Mouse (Mus musculus) liver, adult 2 months (tissue): ENCODE results near the gene Etfbkmt. TPM values are rescaled to one million over a fixed set of nuclear protein-coding genes. Genes with fewer than 3 reads are reported as not detected.

Source experiments
- DNase-seq: peaks from one replicate; pipeline ENCODE4 v3.0.0-alpha.2; 2011; ENCODE audit warnings: low read depth, low spot score; ENCODE audit errors: extremely low read depth
- H3K27ac ChIP-seq: fragments of 200-500 bp; replicated peaks from 2 replicates; pipeline ENCODE4 v1.5.1; 2012; ENCODE audit warnings: low read depth, mild to moderate bottlenecking, control low read depth, inconsistent platforms, low read length; ENCODE audit not compliant: insufficient read depth
- H3K27me3 ChIP-seq: fragments of 200-500 bp; 2 replicates; pipeline ENCODE4 v1.6.1; 2012; ENCODE audit warnings: mild to moderate bottlenecking, moderate library complexity, low read length, inconsistent platforms; ENCODE audit not compliant: control insufficient read depth, insufficient read depth
- H3K36me3 ChIP-seq: fragments of 200-500 bp; 2 replicates; pipeline ENCODE4 v1.6.1; 2012; ENCODE audit warnings: low read length, inconsistent platforms; ENCODE audit not compliant: control insufficient read depth, insufficient read depth
- H3K4me1 ChIP-seq: fragments of 200-500 bp; 2 replicates; pipeline ENCODE4 v1.6.1; 2011; ENCODE audit warnings: low read length; ENCODE audit not compliant: control insufficient read depth, insufficient read depth
- H3K4me3 ChIP-seq: fragments of 200-500 bp; 2 replicates; pipeline ENCODE4 v1.5.1; 2011; ENCODE audit warnings: low read depth, mild to moderate bottlenecking, control low read depth, low read length, moderate library complexity; ENCODE audit not compliant: insufficient read depth
- H3K79me2 ChIP-seq: fragments of 200-500 bp; 2 replicates; pipeline ENCODE4 v1.6.1; 2012; ENCODE audit warnings: inconsistent platforms, mild to moderate bottlenecking, low read length, moderate library complexity; ENCODE audit not compliant: control insufficient read depth, insufficient read depth
- H3K9ac ChIP-seq: fragments of 200-500 bp; 2 replicates; pipeline ENCODE4 v1.6.1; 2012; ENCODE audit warnings: low read depth, mild to moderate bottlenecking, control low read depth, inconsistent platforms, low read length
- CTCF ChIP-seq: fragments of 200-500 bp; IDR thresholded peaks from 2 replicates; pipeline ENCODE4 v1.5.1; 2011; ENCODE audit warnings: low read depth, low read length, control low read depth
- POLR2A ChIP-seq: fragments of 200-500 bp; IDR thresholded peaks from 2 replicates; pipeline ENCODE4 v1.6.1; 2011; ENCODE audit warnings: low read length, control low read depth; ENCODE audit not compliant: insufficient read depth; ENCODE audit errors: extremely low read depth
- WGBS: fragments of 180-500 bp; shearing (Covaris S2); methylation state at CpG from one replicate; pipeline ENCODE4 v1.1.7; 2018; 5-methylcytosine and 5-hydroxymethylcytosine counted together
- polyA plus RNA-seq: library from polyadenylated mRNA; depleted of rRNA; stranded (reverse); fragments of >200 nt; gene quantifications from 2 replicates; pipeline ENCODE4 v1.2.3, GENCODE M21; 2012
- total RNA-seq: library from RNA; depleted of rRNA; stranded (reverse); fragments of >200 nt; gene quantifications from 2 replicates; pipeline ENCODE4 v1.2.3, GENCODE M21; 2014

The Etfbkmt gene
- total and polyA plus RNA-seq, 2 experiments: 3.9 to 25.3 TPM

DNA sequence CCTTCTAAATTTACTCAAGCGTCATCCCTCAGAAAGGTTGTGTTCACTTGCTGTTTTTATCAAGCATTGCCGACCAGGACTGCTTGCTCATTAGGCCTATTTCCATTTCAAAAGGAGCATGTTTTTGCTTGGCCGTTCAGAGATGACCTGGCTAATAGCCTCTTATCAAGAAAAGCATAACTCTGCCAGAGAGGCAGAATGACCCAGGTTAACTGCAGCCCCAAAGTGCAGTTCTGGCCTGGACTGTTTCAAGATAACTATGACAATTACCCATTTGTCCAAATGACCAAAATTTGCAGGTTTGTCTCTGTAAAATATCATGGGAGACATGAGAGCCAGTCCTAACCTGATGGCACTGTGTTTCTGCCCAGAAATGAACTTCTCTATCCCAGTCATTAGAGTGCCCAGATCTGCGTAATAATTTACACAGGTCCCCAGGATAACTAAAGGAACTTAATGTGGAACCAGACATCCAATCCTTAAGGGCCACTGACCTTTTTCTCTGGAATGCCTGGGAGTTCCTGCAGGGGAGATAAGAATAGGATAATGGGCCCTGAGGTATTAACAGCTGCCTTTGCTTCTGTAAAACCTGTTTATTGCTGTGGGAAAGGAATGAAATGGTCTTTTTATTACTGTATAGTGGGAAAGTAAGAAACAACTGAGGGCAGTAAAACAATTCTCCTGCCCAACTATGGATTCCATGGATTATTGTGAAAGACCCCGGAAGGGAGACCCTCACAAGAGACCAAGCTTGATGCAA, 5.1 kb upstream of the Etfbkmt start:
- H3K36me3 ChIP-seq: no peaks in the 10 kb centered on the region
- H3K4me1 ChIP-seq: peaks cover 38% of the 10 kb centered on the region
- peak overlapping the region; percentile 86 for H3K27ac ChIP-seq
- no peaks in the 10 kb centered on the region for H3K27me3 ChIP-seq
- DNase-seq: peak; percentile 95
- WGBS: 18% methylated on average over 5 of the region's 5 CpGs
- TF ChIP-seq CTCF (no peak), POLR2A (no peak)
- H3K9ac ChIP-seq: peak overlapping the region; percentile 63; the same call in 1 of the 2 replicates
- no peak overlapping the region for H3K4me3 ChIP-seq
- no peaks in the 10 kb centered on the region for H3K79me2 ChIP-seq

DNA sequence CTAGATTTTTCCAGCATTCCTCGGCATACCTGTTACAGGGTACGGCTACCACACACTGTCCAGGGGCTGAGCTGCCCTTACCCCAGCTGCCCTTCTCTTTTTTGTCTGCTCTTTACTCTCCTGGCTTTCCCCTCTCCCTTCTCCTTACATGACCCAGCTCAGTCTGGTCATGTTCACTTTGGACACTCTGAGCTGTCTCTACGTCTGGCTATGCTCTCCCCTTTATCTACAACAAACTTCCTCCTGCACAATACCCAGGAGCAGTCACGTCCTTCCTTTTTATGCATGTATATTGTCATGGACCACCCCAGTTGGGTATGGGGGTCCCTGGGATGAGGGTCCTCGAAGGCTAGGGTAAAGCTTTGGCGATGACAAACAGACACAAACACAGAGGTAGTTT, 4.0 kb upstream of the Etfbkmt start:
- no peak overlapping the region for H3K4me3 ChIP-seq
- H3K79me2 ChIP-seq: no peaks in the 10 kb centered on the region
- no peaks in the 10 kb centered on the region for H3K27me3 ChIP-seq
- no peak for TF ChIP-seq CTCF
- TF ChIP-seq POLR2A: no peak
- peak; percentile 18 for DNase-seq
- H3K36me3 ChIP-seq: no peaks in the 10 kb centered on the region
- H3K27ac ChIP-seq: peak overlapping the region; percentile 98
- WGBS: 66% methylated on average over 6 of the region's 6 CpGs
- H3K4me1 ChIP-seq: peaks cover 39% of the 10 kb centered on the region
- peak overlapping the region; percentile 55; the same call in 1 of the 2 replicates for H3K9ac ChIP-seq

- Histone ChIP-seq H3K36me3 (0 out of 2 replicates have a peak, but pooled peaks cover 2% of the 10 kb centered on the region), H3K27ac (peak overlapping the region; percentile 99), H3K79me2 (0 out of 2 replicates have a peak, but pooled peaks cover 1% of the 10 kb centered on the region), H3K9ac (no peak overlapping the region; the same call in 1 of the 2 replicates), H3K4me1 (peaks cover 40% of the 10 kb centered on the region), H3K4me3 (no peak overlapping the region), H3K27me3 (no peaks in the 10 kb centered on the region)
- WGBS: 25% methylated on average over 2 of the region's 2 CpGs
- peak; percentile 68 for DNase-seq
- TF ChIP-seq CTCF (no peak), POLR2A (no peak)
These were observed 1.7 kb upstream of the Etfbkmt start for GRCm38 (mm10) chr6:149137936-149138335.

- Histone ChIP-seq H3K27me3 (no peaks in the 10 kb centered on the region), H3K36me3 (peaks cover 3% of the 10 kb centered on the region), H3K4me3 (no peak overlapping the region), H3K9ac (no peak overlapping the region), H3K4me1 (peaks cover 37% of the 10 kb centered on the region), H3K79me2 (peaks cover 3% of the 10 kb centered on the region; the same call in 1 of the 2 replicates), H3K27ac (peak overlapping the region; percentile 99)
- DNase-seq: no peak
- 77% methylated on average over 3 of the region's 3 CpGs for WGBS
- TF ChIP-seq POLR2A: no peak
- TF ChIP-seq CTCF: no peak
These were observed 638 bp upstream of the Etfbkmt start for GRCm38 (mm10) chr6:149139011-149139410.

- Histone ChIP-seq H3K9ac (peak overlapping the region; percentile 88), H3K4me1 (peaks cover 34% of the 10 kb centered on the region), H3K36me3 (peaks cover 27% of the 10 kb centered on the region), H3K4me3 (peak overlapping the region; percentile 63), H3K79me2 (peaks cover 3% of the 10 kb centered on the region; the same call in 1 of the 2 replicates), H3K27ac (peak overlapping the region; percentile 94), H3K27me3 (no peaks in the 10 kb centered on the region)
- TF ChIP-seq POLR2A (peak; percentile 53; the same call in 1 of the 2 replicates), CTCF (no peak)
- WGBS: under 1% methylated on average over 36 of the region's 36 CpGs
- peak; percentile 97 for DNase-seq
These were observed 1.9 kb downstream of the Etfbkmt start for GRCm38 (mm10) chr6:149141393-149142173.
